Mouse (Mus musculus): ENCODE data around the gene Hbs1l.

DNA sequence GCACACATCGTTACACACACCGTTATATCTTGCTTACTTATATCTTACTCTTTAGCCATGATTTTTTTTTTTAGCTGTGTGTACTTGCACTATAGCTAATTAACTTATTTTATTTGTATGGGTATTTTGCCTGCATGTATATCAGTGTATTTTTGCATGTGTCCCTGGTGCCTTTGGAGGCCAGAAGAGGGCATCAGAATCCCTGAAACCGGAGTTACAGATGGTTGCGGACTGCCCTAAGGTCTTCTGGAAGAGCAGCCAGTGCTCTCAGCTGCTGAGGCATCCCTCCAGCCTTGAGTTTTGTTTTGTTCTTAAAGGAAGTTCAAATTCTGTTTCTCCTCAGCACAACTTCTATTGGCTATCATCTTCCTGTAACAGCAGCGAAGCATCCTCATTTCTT is 38.5 kb upstream of the Hbs1l start:
- no peak for TF ChIP-seq FLI1 (IDR thresholded peaks at IDR 0.05; ENCODE audit: low read length)
- no peak for TF ChIP-seq GATA1 (IDR thresholded peaks at IDR 0.05; ENCODE audit: borderline replicate concordance, low read length)

Measured in megakaryocyte, embryonic 14.5 days (primary cell).